Comparison of ENCODE assay signal across 17 mouse cellular contexts in the genomic region with DNA sequence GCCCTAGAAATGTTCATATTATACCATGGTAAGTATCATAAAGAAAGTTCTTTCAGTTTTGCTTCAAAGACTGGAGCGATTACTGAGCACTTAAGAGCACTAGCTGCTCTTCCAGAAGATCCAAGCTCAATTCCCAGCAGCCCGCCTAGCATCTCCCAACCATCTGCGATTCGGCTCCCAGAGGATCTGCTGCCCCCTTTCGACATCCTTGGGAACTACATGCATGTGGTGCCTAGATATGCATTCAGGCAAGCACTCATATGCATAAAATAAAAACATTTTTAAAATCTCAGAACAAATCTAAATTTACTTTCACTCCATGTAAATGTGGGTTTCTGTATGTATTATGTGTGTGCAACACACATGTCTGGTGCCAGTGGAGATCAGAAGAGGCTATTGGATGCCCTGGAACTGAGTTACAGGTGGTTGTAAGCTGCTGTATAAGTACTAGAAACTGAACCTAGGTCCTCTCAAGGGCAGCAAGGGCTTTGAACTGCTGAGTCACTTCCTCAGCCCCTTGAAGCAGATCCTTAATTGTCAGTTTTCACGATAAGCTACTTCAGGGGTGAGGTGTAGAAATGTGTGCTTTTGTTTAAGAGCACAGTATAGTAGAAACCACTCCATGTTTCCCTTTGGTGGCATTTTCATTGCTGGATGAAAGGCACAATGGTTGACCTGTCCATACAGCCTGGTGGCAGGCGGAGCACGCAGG.
DNase-seq lines count a peak whose midpoint lies in the region; ATAC-seq and TF ChIP-seq lines count a peak whose summit lies in the region.
"Had no signal": no experiment of that assay in that cellular context is flagged by ENCODE, and none has a peak within 500 bp of the region (broad histone marks: within the 10 kb centered on the region; RNA-seq: fewer than 3 reads in every experiment).

No protein-coding gene starts in this region.

- WGBS in liver, embryonic 14.5 days (ENCODE audit: insufficient replicate concordance) = 62% methylated on average over 8 of the region's 8 CpGs

- no peaks in the 10 kb centered on the region for H3K4me1 ChIP-seq in liver, embryonic 14.5 days (replicated peaks; ENCODE audit: control insufficient read depth in 2 of 2, insufficient read depth in 2 of 2, low read length in 1 of 2)
- H3K4me1 ChIP-seq: embryonic facial prominence, embryonic 13.5 days; forebrain, embryonic 12.5 days; neural tube, embryonic 13.5 days had no signal

- H3K27ac ChIP-seq in left cerebral cortex, adult 2 months = no peak overlapping the region
- no peak overlapping the region for H3K27ac ChIP-seq in liver, embryonic 14.5 days
- H3K27ac ChIP-seq: embryonic facial prominence, embryonic 13.5 days; forebrain, embryonic 12.5 days; neural tube, embryonic 13.5 days had no signal

- no peaks in the 10 kb centered on the region for H3K27me3 ChIP-seq in liver, embryonic 14.5 days (ENCODE audit: control insufficient read depth, insufficient read depth, low read length)
- H3K27me3 ChIP-seq: embryonic facial prominence, embryonic 13.5 days; forebrain, embryonic 12.5 days; neural tube, embryonic 13.5 days had no signal

- H3K36me3 ChIP-seq in liver, embryonic 14.5 days (replicated peaks; ENCODE audit: control insufficient read depth, insufficient read depth, low read depth) = no peaks in the 10 kb centered on the region
- H3K36me3 ChIP-seq: embryonic facial prominence, embryonic 13.5 days; forebrain, embryonic 12.5 days; neural tube, embryonic 13.5 days had no signal

- intact Hi-C loops in left cerebral cortex, adult 2 months (cut with DNase I) = no loop called here
- intact Hi-C loops in left cerebral cortex, postnatal 4 days (cut with DNase I) = no loop called here

- H3K4me3 ChIP-seq in left cerebral cortex, adult 2 months = no peak overlapping the region
- H3K4me3 ChIP-seq in liver, embryonic 14.5 days (ENCODE audit: insufficient read depth in 1 of 2, low read depth in 2 of 2, low read length in 2 of 2) = no peak overlapping the region
- H3K4me3 ChIP-seq: embryonic facial prominence, embryonic 13.5 days; forebrain, embryonic 12.5 days; neural tube, embryonic 13.5 days had no signal

- no peak overlapping the region for H3K4me2 ChIP-seq in liver, embryonic 14.5 days (ENCODE audit: low read depth)
- H3K4me2 ChIP-seq: embryonic facial prominence, embryonic 13.5 days; forebrain, embryonic 12.5 days; heart, embryonic 11.5 days; neural tube, embryonic 13.5 days had no signal

- H3K9ac ChIP-seq in liver, embryonic 14.5 days (replicated peaks) = no peak overlapping the region
- H3K9ac ChIP-seq: embryonic facial prominence, embryonic 13.5 days; forebrain, embryonic 12.5 days; neural tube, embryonic 13.5 days had no signal

- no peak for DNase-seq in left cerebral cortex, adult 2 months (ENCODE audit: extremely low spot score in 1 of 2, low spot score in 2 of 2)
- DNase-seq in left cerebral cortex, postnatal 4 days = no peak
- DNase-seq in A20 (ENCODE audit: low read depth, low spot score) = peak; percentile 18
- DNase-seq in ES-CJ7 (ENCODE audit: low read depth, low spot score) = peak; percentile 37
- DNase-seq in liver, embryonic 14.5 days (ENCODE audit: low read depth in 3 of 3, low spot score in 3 of 3) = no peak
- no peak for DNase-seq in layer of hippocampus, postnatal 25 days (ENCODE audit: extremely low spot score in 1 of 2, low spot score in 1 of 2)
- no peak for DNase-seq in embryo, embryonic 11 days
- DNase-seq: adrenal gland, adult 8-10 months; cerebellum, postnatal 25 days; kidney, adult 9 months; layer of hippocampus, adult 9-11 months had no signal

- no peak for TF ChIP-seq EP300 in liver, embryonic 14.5 days (IDR thresholded peaks at IDR 0.05; ENCODE audit: low read depth)

- no peaks in the 10 kb centered on the region for H3K9me3 ChIP-seq in liver, embryonic 14.5 days (ENCODE audit: control insufficient read depth, low read length)
- H3K9me3 ChIP-seq: embryonic facial prominence, embryonic 13.5 days; forebrain, embryonic 12.5 days; neural tube, embryonic 13.5 days had no signal

- TF ChIP-seq CTCF in left cerebral cortex, adult 2 months (IDR thresholded peaks at IDR 0.05) = peak; percentile 6
- TF ChIP-seq CTCF in liver, embryonic 14.5 days (IDR thresholded peaks at IDR 0.05; ENCODE audit: low read depth) = peak; percentile 64

- no peak for ATAC-seq in liver, embryonic 14.5 days (ENCODE audit: insufficient read depth)
- ATAC-seq in megakaryocyte-erythroid progenitor cell, adult 5-6 weeks (replicated peaks; ENCODE audit: low FRiP score, low TSS enrichment, poor library complexity, severe bottlenecking) = no peak
- ATAC-seq: midbrain, embryonic 16.5 days had no signal

Comparison
In these comparisons a context has a peak if more than half of its experiments do, and no peak if none do; other contexts are left out.
1. DNase-seq: peak in A20 (single experiment) and ES-CJ7 (single experiment); none in left cerebral cortex, adult 2 months (0 of 2), left cerebral cortex, postnatal 4 days (single experiment), liver, embryonic 14.5 days (0 of 3), layer of hippocampus, postnatal 25 days (0 of 2) and embryo, embryonic 11 days (single experiment).